Mouse (Mus musculus): ENCODE results near the gene Arf3. TPM values are rescaled to one million over a fixed set of nuclear protein-coding genes. Genes with fewer than 3 reads are reported as not detected.

Arf3 gene
- total and polyA plus RNA-seq, 2 experiments = 10.5 to 43.0 TPM

GRCm38 (mm10) chr15:98788972-98789660 is 26.1 kb upstream of the Arf3 start:
- DNase-seq (ENCODE audit: extremely low read depth, low read depth, low spot score) = peak; percentile 54
- Histone ChIP-seq H3K79me2 (ENCODE audit: control insufficient read depth, insufficient read depth, low read length) (no peaks in the 10 kb centered on the region), H3K4me1 (ENCODE audit: control insufficient read depth, insufficient read depth, low read length) (peaks cover 4% of the 10 kb centered on the region), H3K4me3 (ENCODE audit: insufficient read depth, low read depth, low read length) (no peak overlapping the region), H3K36me3 (ENCODE audit: control insufficient read depth, insufficient read depth, low read length) (no peaks in the 10 kb centered on the region), H3K9ac (ENCODE audit: low read depth, low read length) (no peak overlapping the region), H3K27me3 (ENCODE audit: control insufficient read depth, insufficient read depth, low read length) (peaks cover 30% of the 10 kb centered on the region), H3K27ac (replicated peaks; ENCODE audit: insufficient read depth, low read depth, low read length) (no peak overlapping the region)
- TF ChIP-seq POLR2A (IDR thresholded peaks at IDR 0.05; ENCODE audit: extremely low read depth, insufficient read depth, low read length) = no peak
- WGBS = 7% methylated on average over 24 of the region's 24 CpGs

DNA sequence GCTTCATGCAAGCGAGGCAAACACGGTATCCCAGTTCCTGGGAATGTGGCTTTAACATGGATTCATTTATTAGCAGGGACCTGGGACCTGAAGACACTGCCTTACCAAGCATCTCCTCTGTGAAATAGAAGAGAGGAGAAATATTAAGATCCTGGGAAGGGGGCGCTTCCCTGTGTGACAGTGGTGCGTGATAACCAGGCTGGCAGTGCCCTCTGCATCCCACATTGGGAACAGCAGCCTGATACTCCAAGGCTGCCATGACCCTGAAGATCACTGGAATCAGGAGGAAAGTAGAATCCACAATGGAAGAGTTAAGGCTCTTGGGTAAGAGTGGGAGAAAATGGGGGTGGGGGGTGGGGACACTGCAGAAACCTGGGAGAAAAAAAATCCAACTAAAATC is 24.9 kb upstream of the Arf3 start:
- Histone ChIP-seq H3K27ac (replicated peaks; ENCODE audit: insufficient read depth, low read depth, low read length) (no peak overlapping the region), H3K27me3 (ENCODE audit: control insufficient read depth, insufficient read depth, low read length) (peaks cover 28% of the 10 kb centered on the region), H3K79me2 (ENCODE audit: control insufficient read depth, insufficient read depth, low read length) (no peaks in the 10 kb centered on the region), H3K36me3 (ENCODE audit: control insufficient read depth, insufficient read depth, low read length) (no peaks in the 10 kb centered on the region), H3K4me1 (ENCODE audit: control insufficient read depth, insufficient read depth, low read length) (peaks cover 4% of the 10 kb centered on the region), H3K4me3 (ENCODE audit: insufficient read depth, low read depth, low read length) (no peak overlapping the region), H3K9ac (ENCODE audit: low read depth, low read length) (no peak overlapping the region)
- no peak for TF ChIP-seq POLR2A (IDR thresholded peaks at IDR 0.05; ENCODE audit: extremely low read depth, insufficient read depth, low read length)
- TF ChIP-seq CTCF (IDR thresholded peaks at IDR 0.05; ENCODE audit: low read depth, low read length) = no peak
- WGBS = 72% methylated on average over 4 of the region's 4 CpGs
- no peak for DNase-seq (ENCODE audit: extremely low read depth, low read depth, low spot score)

GRCm38 (mm10) chr15:98785744-98786143 is 22.7 kb upstream of the Arf3 start:
- Histone ChIP-seq H3K36me3 (ENCODE audit: control insufficient read depth, insufficient read depth, low read length) (no peaks in the 10 kb centered on the region), H3K9ac (ENCODE audit: low read depth, low read length) (no peak overlapping the region), H3K4me3 (ENCODE audit: insufficient read depth, low read depth, low read length) (no peak overlapping the region), H3K79me2 (ENCODE audit: control insufficient read depth, insufficient read depth, low read length) (no peaks in the 10 kb centered on the region), H3K4me1 (ENCODE audit: control insufficient read depth, insufficient read depth, low read length) (peaks cover 2% of the 10 kb centered on the region; the same call in 1 of the 2 replicates), H3K27ac (replicated peaks; ENCODE audit: insufficient read depth, low read depth, low read length) (no peak overlapping the region), H3K27me3 (ENCODE audit: control insufficient read depth, insufficient read depth, low read length) (peaks cover 6% of the 10 kb centered on the region; the same call in 1 of the 2 replicates)
- no peak for DNase-seq (ENCODE audit: extremely low read depth, low read depth, low spot score)
- 62% methylated on average over 7 of the region's 7 CpGs for whole genome bisulfite sequencing
- no peak for TF ChIP-seq POLR2A (IDR thresholded peaks at IDR 0.05; ENCODE audit: extremely low read depth, insufficient read depth, low read length)
- peak; percentile 59 for TF ChIP-seq CTCF (IDR thresholded peaks at IDR 0.05; ENCODE audit: low read depth, low read length)

DNA sequence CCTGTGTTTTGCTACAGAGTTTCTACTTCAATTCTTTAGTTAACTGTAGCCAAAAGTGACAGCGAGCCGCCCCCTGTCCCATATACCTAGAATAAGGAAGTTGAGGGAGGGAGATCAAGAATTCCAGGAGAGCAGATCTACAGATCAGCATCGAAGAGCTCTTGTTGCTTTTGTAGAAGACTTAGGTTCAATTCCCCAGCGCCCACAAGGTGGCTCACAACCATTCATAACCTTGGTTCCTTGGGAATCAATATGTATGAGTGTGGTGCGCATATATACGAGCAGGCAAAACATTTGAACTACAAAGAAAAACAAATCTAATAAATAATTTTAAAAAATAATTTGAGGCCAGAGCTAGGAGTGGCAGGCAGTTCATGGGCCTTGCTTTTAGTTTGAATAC is 18.2 kb upstream of the Arf3 start:
- H3K79me2 ChIP-seq (ENCODE audit: control insufficient read depth, insufficient read depth, low read length) = no peaks in the 10 kb centered on the region
- no peak overlapping the region for H3K27ac ChIP-seq (replicated peaks; ENCODE audit: insufficient read depth, low read depth, low read length)
- DNase-seq (ENCODE audit: extremely low read depth, low read depth, low spot score) = no peak
- 54% methylated on average over 6 of the region's 6 CpGs for WGBS
- no peaks in the 10 kb centered on the region for H3K36me3 ChIP-seq (ENCODE audit: control insufficient read depth, insufficient read depth, low read length)
- no peaks in the 10 kb centered on the region for H3K4me1 ChIP-seq (ENCODE audit: control insufficient read depth, insufficient read depth, low read length)
- H3K9ac ChIP-seq (ENCODE audit: low read depth, low read length) = no peak overlapping the region
- no peak overlapping the region for H3K4me3 ChIP-seq (ENCODE audit: insufficient read depth, low read depth, low read length)
- TF ChIP-seq POLR2A (IDR thresholded peaks at IDR 0.05; ENCODE audit: extremely low read depth, insufficient read depth, low read length) = no peak
- no peak for TF ChIP-seq CTCF (IDR thresholded peaks at IDR 0.05; ENCODE audit: low read depth, low read length)
- peaks cover 33% of the 10 kb centered on the region for H3K27me3 ChIP-seq (ENCODE audit: control insufficient read depth, insufficient read depth, low read length)

GRCm38 (mm10) chr15:98780573-98780972 is 17.6 kb upstream of the Arf3 start:
- H3K4me1 ChIP-seq (ENCODE audit: control insufficient read depth, insufficient read depth, low read length) = no peaks in the 10 kb centered on the region
- WGBS = 27% methylated on average over 13 of the region's 13 CpGs
- no peak overlapping the region for H3K27ac ChIP-seq (replicated peaks; ENCODE audit: insufficient read depth, low read depth, low read length)
- H3K36me3 ChIP-seq (ENCODE audit: control insufficient read depth, insufficient read depth, low read length) = no peaks in the 10 kb centered on the region
- H3K4me3 ChIP-seq (ENCODE audit: insufficient read depth, low read depth, low read length) = no peak overlapping the region
- no peak for DNase-seq (ENCODE audit: extremely low read depth, low read depth, low spot score)
- H3K9ac ChIP-seq (ENCODE audit: low read depth, low read length) = no peak overlapping the region
- H3K79me2 ChIP-seq (ENCODE audit: control insufficient read depth, insufficient read depth, low read length) = no peaks in the 10 kb centered on the region
- H3K27me3 ChIP-seq (ENCODE audit: control insufficient read depth, insufficient read depth, low read length) = peaks cover 34% of the 10 kb centered on the region
- TF ChIP-seq CTCF (IDR thresholded peaks at IDR 0.05; ENCODE audit: low read depth, low read length) (0 out of 2 replicates have a peak, but pooled peaks have one; percentile 6), POLR2A (IDR thresholded peaks at IDR 0.05; ENCODE audit: extremely low read depth, insufficient read depth, low read length) (no peak)

DNA sequence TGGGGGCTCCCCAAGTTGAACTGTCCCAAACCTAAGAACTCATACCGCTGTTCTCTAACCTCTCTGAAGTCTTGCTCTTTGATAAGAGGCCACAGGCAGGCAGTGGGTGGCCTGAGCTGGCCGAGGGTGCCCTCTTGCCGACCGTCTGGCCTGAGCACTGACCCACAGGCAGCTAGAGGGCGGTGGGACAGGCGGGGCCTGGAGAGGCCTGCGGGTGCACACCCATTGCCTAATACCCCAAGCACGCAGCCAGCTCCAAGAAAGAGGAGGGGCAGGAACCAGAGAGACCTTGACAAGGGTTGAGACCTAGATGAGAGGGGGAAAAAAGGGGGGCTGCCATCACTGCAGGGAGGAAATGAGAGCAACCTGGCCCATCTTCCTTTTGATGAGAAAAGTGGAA is 17.1 kb upstream of the Arf3 start:
- H3K4me1 ChIP-seq (ENCODE audit: control insufficient read depth, insufficient read depth, low read length) = no peaks in the 10 kb centered on the region
- no peak overlapping the region for H3K4me3 ChIP-seq (ENCODE audit: insufficient read depth, low read depth, low read length)
- no peak overlapping the region for H3K27ac ChIP-seq (replicated peaks; ENCODE audit: insufficient read depth, low read depth, low read length)
- H3K36me3 ChIP-seq (ENCODE audit: control insufficient read depth, insufficient read depth, low read length) = no peaks in the 10 kb centered on the region
- H3K27me3 ChIP-seq (ENCODE audit: control insufficient read depth, insufficient read depth, low read length) = peaks cover 34% of the 10 kb centered on the region
- H3K9ac ChIP-seq (ENCODE audit: low read depth, low read length) = no peak overlapping the region
- TF ChIP-seq CTCF (IDR thresholded peaks at IDR 0.05; ENCODE audit: low read depth, low read length) = no peak
- no peak for TF ChIP-seq POLR2A (IDR thresholded peaks at IDR 0.05; ENCODE audit: extremely low read depth, insufficient read depth, low read length)
- H3K79me2 ChIP-seq (ENCODE audit: control insufficient read depth, insufficient read depth, low read length) = no peaks in the 10 kb centered on the region
- 13% methylated on average over 8 of the region's 8 CpGs for WGBS
- DNase-seq (ENCODE audit: extremely low read depth, low read depth, low spot score) = no peak

All from liver, adult 2 months (tissue).